Mouse (Mus musculus): Measurements from ENCODE around the gene Cyp27b1.

Cyp27b1 gene

DNA sequence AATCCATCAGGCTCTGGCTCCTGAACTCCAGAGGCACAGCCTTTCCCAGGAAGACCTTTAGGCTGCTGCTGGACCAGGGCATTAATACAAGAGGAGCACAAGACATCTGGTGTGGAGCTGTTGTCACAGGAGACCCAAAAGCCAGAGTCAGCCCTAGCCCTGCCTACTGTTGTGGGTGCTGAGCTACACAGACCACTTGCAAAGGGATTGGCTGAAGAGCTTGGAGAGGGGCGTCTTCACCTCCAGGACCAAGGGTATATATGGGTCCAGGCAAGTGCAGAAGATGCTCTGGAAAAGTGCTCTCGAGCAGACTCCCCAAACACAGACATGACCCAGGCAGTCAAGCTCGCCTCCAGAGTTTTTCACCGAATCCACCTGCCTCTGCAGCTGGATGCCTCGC is at the start of gene Cyp27b1:
TSS of gene Cyp27b1 (plus strand) at position 297 of the 400 bp plus-strand sequence.
- DNase-seq (ENCODE audit: low spot score in 2 of 2), result no peak

DNA sequence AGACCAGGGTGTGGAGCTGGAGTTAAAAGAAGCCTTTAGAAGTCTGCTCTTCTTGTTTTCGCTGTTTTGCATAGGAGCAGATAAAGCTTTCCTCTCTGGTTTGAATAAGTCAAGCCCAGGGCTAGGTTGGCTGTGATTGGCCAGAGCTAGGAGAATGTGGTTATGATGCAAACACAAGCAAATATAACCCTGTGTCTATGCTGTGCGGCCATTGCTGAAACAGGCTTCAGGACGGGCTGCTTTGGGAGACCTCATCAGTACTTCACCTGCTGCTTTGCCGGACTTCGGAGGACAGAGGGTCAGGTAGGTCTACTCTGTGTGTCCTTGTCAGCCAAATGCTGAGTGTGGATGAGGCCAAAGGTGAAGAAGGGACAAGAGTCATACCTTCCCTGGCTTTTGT is 47.5 kb upstream of the Cyp27b1 start, which contains the start of gene Avil:
TSS of gene Avil (plus strand) at position 181 of the 400 bp plus-strand sequence.
- no peak for DNase-seq (ENCODE audit: low spot score in 2 of 2)

DNA sequence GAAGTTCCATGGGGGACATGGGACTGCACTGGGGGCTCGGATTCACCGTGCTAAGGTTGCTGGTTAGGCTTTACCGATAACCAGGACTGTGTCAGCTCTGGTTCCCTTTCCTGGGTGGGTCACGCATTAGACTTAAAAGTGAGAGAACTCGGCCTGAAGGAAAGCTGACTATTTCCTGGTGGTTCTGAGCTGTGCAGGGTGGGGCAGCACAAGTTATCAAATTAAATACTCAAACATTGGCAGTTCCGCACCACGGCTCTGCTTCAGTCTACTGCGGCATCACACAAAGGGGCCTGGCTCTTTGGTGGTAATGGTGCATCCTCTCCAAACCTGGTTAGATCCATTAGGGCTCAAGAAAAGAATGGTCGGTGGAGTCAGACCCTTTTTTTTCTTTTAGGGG is 46.8 kb upstream of the Cyp27b1 start:
- no peak for DNase-seq (ENCODE audit: low spot score in 2 of 2)

DNA sequence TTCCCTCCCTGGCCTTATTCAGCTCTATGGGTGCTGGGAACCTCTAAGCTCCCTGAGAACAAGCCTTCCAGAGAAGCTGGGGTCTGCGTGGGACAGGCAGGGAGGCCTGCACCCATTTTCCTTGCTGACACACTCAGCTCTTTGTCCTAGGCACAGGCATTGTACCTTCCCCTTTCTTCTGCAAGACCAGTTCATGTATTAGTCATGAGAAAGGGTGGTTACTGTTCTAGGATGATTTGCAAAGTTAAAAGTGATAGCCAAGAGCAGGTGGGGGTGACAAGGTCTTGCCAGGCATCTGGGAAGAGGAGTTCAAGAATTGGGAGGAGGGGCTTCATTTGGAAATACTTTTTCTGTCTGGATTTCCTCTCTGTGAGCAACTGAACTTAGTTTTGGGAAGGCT is 46.0 kb upstream of the Cyp27b1 start:
- no peak for DNase-seq (ENCODE audit: low spot score in 2 of 2)

DNA sequence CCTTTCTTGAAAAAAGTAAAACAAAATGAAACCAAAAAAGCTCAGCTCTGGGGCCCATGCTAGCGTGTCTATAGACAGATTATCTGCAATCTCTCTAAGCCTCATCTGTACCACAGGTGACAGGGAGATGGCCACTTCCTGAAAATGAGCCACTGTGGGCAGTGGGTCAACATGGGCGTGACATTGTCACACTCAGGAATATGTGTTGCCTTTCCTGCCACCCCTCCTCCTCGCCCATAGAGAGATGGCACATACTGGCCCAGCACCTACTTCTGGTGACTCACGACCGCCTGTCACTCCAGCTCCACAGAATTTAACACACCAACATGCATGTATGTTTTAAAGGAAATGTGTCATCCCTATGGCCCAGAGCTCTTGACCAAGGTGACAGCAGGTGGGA is 45.3 kb upstream of the Cyp27b1 start:
- no peak for DNase-seq (ENCODE audit: low spot score in 2 of 2)

DNA sequence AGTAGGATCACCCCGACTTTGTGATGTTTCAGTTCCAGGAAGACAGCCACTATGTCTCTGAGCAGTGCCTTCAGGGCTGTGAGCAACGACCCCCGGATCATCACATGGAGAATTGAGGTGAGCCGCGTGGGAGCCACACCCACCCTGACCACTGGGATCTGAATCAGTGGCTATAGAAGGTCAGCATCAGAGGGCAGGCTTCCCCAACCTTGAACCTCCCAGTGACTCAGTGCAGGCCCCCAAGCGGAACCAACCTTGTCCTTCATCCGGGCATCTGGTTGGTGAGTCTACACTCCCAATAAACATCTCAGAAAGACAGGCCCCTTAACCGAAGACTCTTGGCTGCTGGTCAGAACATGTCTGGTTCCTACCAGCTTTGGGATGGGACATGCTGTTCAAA is 44.7 kb upstream of the Cyp27b1 start:
- DNase-seq (ENCODE audit: low spot score in 2 of 2), result no peak

DNA sequence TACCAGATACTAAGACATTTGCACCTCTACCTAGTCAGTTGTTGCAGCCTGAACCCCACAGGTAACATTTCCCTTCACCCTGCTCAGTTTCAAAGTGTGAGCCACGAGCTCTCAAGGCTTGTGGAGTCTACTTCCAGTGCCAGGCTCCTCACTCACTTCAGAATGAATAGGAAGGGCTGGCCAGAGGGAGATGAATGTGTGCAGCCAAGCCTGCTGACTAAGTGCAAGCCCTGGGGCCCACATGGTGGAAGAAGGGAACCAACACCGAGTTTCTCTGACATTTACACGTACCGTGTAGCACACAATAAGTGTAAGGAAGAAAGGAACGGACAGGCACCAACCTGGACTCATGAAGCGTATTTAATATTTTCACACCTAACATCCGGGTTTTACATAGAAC is 44.2 kb upstream of the Cyp27b1 start:
- no peak for DNase-seq (ENCODE audit: low spot score in 2 of 2)

DNA sequence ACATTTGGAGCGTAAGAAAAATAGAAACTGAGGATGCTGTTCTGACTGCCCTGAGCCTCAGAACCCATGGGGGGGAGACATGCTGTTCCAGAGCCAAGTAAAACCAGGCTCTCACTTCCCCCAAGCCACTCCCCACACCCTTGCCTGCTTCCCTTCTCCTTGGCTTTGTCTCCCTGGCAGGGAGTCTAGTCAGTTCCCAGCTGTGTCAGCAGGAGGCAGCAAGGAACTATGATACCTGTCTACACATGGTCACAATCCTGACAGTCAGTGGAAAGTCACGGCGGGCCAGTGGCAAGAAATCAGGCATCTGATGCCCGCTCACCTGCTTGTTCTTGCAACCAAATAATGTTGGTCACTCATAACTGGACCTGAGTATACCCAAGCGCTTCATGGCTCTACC is 31.6 kb upstream of the Cyp27b1 start:
- DNase-seq (ENCODE audit: low spot score in 2 of 2), result no peak

DNA sequence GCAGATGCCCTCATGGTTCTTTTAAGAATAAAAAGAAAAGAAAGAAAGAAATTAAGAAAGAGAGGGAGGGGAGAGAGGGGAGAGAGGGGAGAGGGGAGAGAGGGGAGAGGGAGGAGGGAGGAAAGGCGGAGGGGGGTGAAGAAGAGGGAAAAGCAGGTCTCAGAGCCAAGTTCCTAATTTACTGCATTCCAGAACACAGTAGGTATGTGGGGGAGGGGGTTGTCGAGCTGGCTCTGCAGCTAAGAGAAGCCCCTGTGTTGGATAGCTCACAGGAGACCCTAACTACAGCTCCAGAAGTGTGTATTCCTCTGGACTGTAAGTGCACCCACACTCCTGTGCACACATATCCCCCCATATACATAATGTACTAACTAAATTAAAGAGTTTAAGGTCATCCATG is 31.0 kb upstream of the Cyp27b1 start:
- DNase-seq (ENCODE audit: low spot score in 2 of 2), result no peak

DNA sequence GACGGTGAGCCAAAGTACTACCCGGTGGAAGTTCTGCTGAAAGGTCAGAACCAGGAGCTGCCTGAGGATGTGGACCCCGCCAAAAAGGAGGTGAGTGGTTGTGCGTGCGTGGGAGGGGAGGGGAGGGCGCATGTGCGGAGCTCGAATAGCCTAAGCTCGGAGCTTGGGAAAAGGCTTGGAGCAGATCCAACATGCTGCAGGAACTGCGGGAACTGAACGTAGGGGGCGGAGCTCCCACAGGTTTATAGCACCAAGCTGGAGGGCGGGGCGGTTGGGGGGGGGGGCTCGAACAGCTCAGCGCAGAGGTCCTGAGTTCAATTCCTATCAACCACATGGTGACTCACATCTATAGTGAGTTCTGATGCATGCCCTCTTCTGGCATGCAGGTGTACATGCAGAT is 29.6 kb upstream of the Cyp27b1 start:
- DNase-seq (ENCODE audit: low spot score in 2 of 2), result no peak

DNA sequence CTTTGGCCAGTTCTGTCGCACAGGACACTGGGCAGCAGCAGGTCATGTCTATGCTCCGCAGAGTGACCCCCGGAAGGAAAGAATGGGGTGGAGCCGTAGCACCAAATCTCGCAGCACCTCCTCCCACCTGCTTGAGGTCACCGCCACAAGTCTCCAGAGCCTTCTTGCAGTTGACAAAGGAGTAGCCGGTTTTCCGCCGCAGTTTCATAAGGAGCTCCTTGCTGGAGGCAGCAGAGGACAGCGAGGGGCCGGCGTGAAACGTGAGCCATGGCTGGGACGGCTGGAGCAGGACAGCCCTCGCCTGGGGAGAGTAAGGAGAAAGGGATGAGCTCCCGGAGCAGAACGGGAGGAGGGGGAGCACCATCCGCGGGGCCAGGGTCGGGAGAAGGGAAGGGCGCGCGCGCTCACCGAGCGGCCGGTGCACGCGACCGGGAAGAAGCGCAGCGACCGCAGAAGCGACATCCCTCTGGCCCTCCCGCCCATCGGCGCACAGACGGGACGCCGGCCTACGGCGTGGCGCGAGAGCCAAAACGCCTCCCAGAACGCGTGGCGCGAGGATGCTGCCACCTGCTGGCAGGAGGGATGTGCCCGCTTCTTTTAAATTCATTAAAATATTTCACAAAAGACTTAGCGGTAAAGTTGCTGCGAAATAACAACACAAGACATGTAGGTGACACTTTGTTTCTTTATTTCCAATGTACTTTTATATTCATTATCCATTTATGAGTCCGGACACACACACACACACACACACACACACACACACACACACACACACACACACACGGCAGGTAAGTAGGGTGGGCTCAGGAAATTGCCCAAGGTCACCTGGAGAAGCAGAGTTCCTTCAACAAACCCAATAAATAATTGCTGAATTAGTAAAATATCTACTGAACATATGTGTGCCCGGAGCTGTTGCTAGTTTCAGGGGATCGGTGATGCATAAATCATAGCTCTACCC is 17.4 kb upstream of the Cyp27b1 start, which contains the start of gene Tsfm:
TSS of gene Tsfm (minus strand) at position 505 of the 961 bp plus-strand sequence.
- DNase-seq (ENCODE audit: low spot score in 2 of 2), result peak; percentile 91 to 93

DNA sequence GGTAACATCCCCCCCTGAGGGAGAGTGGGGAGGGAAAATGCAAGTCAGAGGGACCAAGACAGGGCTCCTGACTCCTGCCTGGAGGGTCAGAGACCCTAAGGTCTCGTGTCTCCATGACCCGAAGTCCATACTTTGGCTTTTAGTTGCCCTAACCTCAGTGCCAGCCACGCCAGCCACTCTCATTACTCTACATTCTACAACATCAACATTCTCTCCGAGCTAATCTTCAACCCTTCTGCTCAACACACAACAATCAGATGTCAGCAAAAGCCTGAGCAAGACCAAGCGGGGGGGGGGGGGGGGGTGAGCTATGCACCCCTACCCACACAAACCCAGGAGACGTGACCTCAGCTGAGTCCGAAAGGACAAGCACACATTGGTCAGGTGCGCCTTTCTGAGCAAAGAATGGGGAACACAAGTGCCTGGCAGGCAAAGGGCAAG is 14.7 kb upstream of the Cyp27b1 start:
- no peak for DNase-seq (ENCODE audit: low spot score in 2 of 2)

DNA sequence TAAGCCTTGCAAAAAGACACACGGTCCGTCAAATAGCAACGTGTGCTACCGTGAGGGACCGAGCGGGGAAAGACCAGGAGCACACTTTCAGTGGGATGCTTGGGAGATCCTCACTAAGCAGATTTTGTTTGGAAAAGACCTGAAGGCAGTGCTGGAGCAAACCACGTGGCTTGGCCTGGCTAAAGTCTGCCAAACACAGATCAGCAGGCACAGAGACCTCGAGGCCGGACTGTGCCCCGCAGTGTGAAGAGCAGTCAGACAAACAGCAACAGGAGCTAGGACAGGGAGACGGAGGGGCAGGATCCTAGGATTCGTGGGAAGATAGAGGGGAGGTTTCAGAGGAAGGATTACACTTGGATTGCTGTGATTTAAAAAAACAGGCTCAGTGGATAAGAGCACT is 11.8 kb upstream of the Cyp27b1 start:
- DNase-seq (ENCODE audit: low spot score in 2 of 2), result no peak

DNA sequence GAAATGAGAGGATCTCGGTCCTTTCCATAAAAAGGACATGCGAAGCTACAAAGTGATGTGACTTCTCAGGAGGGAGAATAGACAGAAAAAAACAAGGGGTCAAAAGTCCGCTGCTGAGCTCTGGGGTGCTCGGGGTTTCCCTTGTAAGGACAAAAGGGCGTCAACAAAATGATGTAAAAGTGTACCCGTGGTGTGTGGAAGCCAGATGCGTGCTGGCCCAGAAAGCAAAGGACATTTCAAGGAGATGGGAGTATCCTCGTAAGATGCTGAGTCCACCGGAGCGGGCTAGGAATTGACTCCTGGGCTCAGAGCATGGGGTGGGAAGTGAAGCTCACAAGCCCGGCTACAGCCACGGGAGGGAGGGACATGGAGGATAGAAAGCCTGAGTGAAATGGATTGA is 10.4 kb upstream of the Cyp27b1 start:
- no peak for DNase-seq (ENCODE audit: low spot score in 2 of 2)

DNA sequence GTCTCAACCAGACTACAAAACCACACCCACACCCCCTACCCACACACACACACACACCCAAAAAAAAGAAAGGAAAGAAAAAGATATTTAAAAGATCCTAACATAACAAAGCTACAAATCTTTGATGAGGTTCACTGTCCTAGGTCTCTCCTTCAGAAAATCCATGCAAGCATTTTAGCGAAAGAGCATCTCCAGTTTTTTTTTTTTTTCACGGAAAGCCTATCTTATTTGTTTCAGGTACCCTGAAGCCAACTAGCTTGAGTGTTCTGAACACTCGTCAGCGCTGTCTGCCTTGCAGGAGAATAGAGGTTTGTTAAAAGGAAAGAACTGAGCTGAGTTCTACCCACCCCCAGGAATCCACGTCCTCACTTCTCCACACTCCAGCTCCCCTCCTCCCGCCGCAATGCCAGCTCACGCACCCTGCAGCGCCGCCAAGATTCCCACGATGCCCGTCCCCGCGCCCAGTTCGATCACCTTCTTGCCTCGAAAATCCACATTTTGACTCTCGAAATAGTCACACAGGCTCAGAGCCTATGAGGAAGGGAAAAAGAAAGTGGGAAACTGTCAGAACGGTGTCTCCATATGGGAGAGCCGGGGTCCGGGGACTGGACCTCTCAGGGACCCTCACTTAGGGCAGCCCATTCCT is 7.4 kb upstream of the Cyp27b1 start:
- DNase-seq (ENCODE audit: low spot score in 2 of 2), result peak; percentile 62 to 72

DNA sequence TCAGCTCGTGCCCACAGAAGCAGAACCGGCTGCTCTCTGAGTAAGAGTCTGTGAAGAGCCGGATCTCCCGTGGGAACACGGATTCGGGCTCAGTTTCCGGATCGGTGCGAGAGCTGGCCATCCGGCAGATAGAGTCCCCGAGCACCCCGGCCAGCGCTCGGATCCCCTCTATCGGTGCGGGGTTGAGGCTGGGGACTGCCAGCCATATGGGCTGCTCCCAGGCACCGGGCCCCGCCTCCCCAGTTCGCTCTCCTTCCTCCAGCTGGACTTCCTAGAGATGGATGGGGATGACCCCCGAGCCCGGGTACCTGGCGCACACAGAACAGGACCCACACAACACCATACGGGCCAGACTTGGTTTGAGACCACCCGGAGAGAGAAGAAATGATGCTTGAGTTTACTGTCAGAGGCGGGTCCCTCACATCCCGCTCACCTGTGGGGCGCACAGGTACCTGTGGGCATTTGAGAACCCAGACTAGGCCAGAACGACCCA is 6.7 kb upstream of the Cyp27b1 start, which contains the start of the genes Mettl1 and Eef1akmt3:
TSS of gene Mettl1 (plus strand) at position 141 of the 493 bp plus-strand sequence.
TSS of gene Eef1akmt3 (minus strand) at position 240 of the 493 bp plus-strand sequence.
- DNase-seq (ENCODE audit: low spot score in 2 of 2), result peak in 1 of 2 experiments; percentile 28

DNA sequence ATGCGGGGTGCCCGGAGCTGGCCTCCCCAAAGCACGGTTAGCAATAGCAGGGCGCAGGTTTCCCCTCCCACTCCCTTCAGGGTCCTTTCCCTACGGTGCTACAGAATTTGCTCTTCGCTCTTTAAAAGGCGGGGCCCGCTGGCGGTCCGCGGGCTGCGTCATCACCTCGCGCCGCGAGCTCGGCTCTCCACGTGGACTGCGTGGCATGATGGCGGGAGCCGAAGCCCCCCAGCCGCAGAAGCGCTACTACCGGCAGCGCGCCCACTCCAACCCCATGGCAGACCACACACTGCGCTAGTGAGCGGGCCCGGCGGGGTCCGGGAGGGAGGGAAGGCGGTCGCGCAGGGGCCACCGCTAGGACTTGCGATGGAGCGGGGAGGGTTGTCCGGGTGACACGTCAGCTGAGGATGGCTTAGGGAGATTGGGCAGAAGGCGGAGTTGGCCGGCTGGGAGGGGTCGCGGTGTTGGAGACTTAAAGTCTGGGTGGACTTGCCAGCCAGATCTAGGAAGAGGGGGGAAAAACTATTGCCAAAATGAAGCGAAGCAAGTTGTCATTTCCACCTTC is 6.2 kb upstream of the Cyp27b1 start:
- DNase-seq (ENCODE audit: low spot score in 2 of 2), result peak; percentile 88 to 94

DNA sequence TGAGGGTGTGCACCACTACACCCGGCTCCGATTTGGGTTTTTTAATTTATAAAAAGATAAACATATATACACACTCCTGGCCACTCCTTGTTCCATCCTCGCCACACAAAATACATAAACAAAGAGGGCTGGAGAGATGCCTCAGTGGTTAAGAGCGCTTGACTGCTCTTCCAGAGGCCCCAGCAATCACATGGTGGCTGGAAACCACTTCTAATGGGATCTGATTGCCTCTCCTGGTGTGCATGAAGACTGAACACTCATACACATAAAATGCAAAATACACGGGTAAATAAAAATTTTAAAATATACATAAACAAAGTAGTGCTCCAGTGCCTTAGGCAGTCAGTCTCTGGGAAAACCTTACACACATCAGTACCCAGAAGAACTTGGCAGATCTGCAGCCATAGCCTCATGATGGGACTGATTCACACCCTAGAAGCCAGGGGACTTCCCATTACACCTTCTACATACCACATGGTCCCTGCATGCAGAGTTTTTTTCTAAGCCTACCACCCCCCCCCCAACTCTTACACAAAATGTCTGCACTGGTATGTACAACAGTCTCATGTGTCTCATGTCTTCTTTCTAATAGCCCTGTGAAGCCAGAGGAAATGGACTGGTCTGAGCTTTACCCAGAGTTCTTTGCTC is 5.5 kb upstream of the Cyp27b1 start:
- DNase-seq (ENCODE audit: low spot score in 2 of 2), result no peak

DNA sequence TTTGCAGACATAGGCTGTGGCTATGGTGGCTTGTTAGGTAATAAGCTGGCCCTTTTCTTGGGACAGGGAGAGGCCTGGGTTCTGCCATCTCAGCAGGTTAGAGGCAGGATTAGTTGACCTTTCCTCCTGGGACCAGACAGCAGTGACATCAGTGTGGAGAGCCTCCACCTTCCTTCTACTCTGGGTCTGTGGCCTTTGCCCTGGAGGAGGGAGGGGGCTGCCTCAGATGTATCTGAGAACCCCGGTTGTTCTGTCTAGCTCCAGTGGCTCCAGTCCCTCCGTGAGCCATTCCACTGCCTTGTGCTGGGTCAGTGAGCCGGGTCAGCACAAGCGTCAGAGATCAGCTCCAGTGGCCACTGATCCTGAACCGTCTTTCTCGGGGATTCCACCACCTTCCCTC is 4.9 kb upstream of the Cyp27b1 start:
- no peak for DNase-seq (ENCODE audit: low spot score in 2 of 2)

DNA sequence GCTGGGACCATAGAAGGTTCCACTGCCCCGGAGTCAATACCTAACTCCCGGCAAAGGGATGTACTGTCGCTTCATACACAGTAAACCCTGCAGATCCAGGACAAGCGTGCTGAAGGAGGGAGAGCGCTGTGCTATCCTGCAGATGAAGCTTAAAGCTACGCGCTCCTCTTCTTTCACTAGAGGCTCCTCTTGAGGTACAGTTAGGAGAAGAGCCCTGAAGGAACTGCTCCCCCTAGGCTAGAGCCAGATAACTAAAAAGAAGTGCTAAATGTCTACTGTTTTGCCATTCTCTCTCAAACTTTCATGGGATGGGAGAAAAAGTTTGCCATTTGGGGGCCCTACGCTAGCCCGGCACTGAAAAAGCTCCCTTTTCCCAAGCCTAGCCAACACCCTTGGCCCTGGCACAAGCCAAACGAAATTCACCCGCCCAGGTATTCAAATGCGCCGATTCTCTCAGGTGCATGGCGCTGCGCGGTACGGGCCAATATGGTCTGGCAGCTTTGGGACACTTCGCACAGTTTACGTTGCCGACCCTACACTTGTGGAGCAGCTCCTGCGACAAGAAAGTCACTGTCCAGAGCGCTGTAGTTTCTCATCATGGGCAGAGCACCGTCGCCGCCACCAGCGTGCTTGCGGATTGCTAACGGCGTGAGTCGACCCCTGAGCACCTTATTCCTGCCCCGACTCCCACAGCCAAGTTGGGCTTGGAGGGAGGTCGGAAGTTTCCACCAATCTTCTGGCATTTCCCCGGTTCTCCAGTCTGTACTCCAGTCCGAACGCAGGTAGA is 751 bp downstream of the Cyp27b1 start:
- no peak for DNase-seq (ENCODE audit: low spot score in 2 of 2)
